Mouse (Mus musculus) heart, postnatal 10 days (tissue): ENCODE measurements around the gene Gm28053. TPM values are rescaled to one million over a fixed set of nuclear protein-coding genes. Genes with fewer than 3 reads are reported as not detected.
"Not testable (repeated sequence)": the region's sequence is repeated elsewhere in the genome, so short reads cannot be mapped to it uniquely, and the experiment has no call there.

Source experiments
- DNase-seq, 2 experiments: peaks; one replicate each; pipeline ENCODE4 v3.0.0; 2021
- intact Hi-C: fragments of 180-260 bp; cut with DNase I; formaldehyde crosslinking; loops from one replicate; pipeline ENCODE4 v1.15.1; 2025
- total RNA-seq, 2 experiments: library from RNA; stranded (reverse); gene quantifications; 2 replicates each; pipeline ENCODE4 v1.2.3; 2021

Gene Gm28053
- 1 to 10 TPM; 5.0 to 6.6 TPM for total RNA-seq

- DNase-seq = no peak
- intact Hi-C loops = no loop called here
Measured at GRCm38 (mm10) chr6:48718455-48718854, at the start of gene Gm28053, which contains the start of gene Gimap7. TSS of gene Gm28053 (plus strand) at chr6:48718607. TSS of gene Gimap7 (plus strand) at chr6:48718621.

GRCm38 (mm10) chr6:48669446-48669969, 48.9 kb upstream of the Gm28053 start:
- DNase-seq = no peak
- intact Hi-C loops = no loop called here

- DNase-seq = no peak
- intact Hi-C loops = no loop called here
Measured at GRCm38 (mm10) chr6:48674291-48675058, 43.9 kb upstream of the Gm28053 start.

GRCm38 (mm10) chr6:48675400-48675930, 42.9 kb upstream of the Gm28053 start:
- intact Hi-C loops = no loop called here
- no peak for DNase-seq

GRCm38 (mm10) chr6:48675931-48676859, 42.2 kb upstream of the Gm28053 start, which contains the start of gene Gimap9:
TSS of gene Gimap9 (plus strand) at chr6:48676129.
- intact Hi-C loops = no loop called here
- DNase-seq = peak in 1 of 2 experiments; percentile 49

- no peak for DNase-seq
- intact Hi-C loops = no loop called here
Measured at GRCm38 (mm10) chr6:48676860-48677415, 41.5 kb upstream of the Gm28053 start.

GRCm38 (mm10) chr6:48677492-48678345, 40.7 kb upstream of the Gm28053 start:
- intact Hi-C loops = no loop called here
- no peak for DNase-seq

GRCm38 (mm10) chr6:48678391-48678790, 40.0 kb upstream of the Gm28053 start:
- no peak for DNase-seq
- intact Hi-C loops = no loop called here

- no peak for DNase-seq
- intact Hi-C loops = loop anchor here (5.0 kb wide), 1 partner anchor 32 kb away; the partner anchor contains the start of gene Gimap8
Measured at GRCm38 (mm10) chr6:48679701-48680100, 38.7 kb upstream of the Gm28053 start.

- intact Hi-C loops = loop anchor here (5.0 kb wide), 1 partner anchor 33 kb away; the partner anchor contains the start of gene Gimap8
- no peak for DNase-seq
Measured at GRCm38 (mm10) chr6:48680421-48680820, 38.0 kb upstream of the Gm28053 start.

GRCm38 (mm10) chr6:48681472-48682090, 36.8 kb upstream of the Gm28053 start:
- intact Hi-C loops = loop anchor here (5.0 kb wide), 1 partner anchor 34 kb away; the partner anchor contains the start of gene Gimap8
- DNase-seq = no peak

GRCm38 (mm10) chr6:48682271-48682670, 36.1 kb upstream of the Gm28053 start:
- intact Hi-C loops = loop anchor here (5.0 kb wide), 1 partner anchor 35 kb away; the partner anchor contains the start of gene Gimap8
- no peak for DNase-seq

GRCm38 (mm10) chr6:48683263-48683821, 35.1 kb upstream of the Gm28053 start:
- not testable (repeated sequence) for DNase-seq
- intact Hi-C loops = loop anchor here (5.0 kb wide), 1 partner anchor 36 kb away; the partner anchor contains the start of gene Gimap8

- intact Hi-C loops = loop anchor here (2.0 to 5.0 kb wide), 2 partner anchors 37 to 62 kb away; partner anchors contain the start of genes Gimap5 and Gimap8
Measured at GRCm38 (mm10) chr6:48684319-48684718, 34.1 kb upstream of the Gm28053 start, which contains the start of gene Gimap4. TSS of gene Gimap4 (plus strand) at chr6:48684549.

GRCm38 (mm10) chr6:48684806-48685205, 33.6 kb upstream of the Gm28053 start:
- intact Hi-C loops = loop anchor here (2.0 to 5.0 kb wide), 2 partner anchors 38 to 62 kb away; partner anchors contain the start of genes Gimap5 and Gimap8
- no peak for DNase-seq

More at GRCm38 (mm10) chr6:48684319-48684718, 34.1 kb upstream of the Gm28053 start, which contains the start of gene Gimap4:
- DNase-seq = no peak

- intact Hi-C loops = loop anchor here (2.0 kb wide), 1 partner anchor 62 kb away; the partner anchor contains the start of gene Gimap5
- no peak for DNase-seq
Measured at GRCm38 (mm10) chr6:48685251-48685650, 33.2 kb upstream of the Gm28053 start.
